Mouse (Mus musculus): ENCODE results near the gene Dusp6.

Gene Dusp6

DNA sequence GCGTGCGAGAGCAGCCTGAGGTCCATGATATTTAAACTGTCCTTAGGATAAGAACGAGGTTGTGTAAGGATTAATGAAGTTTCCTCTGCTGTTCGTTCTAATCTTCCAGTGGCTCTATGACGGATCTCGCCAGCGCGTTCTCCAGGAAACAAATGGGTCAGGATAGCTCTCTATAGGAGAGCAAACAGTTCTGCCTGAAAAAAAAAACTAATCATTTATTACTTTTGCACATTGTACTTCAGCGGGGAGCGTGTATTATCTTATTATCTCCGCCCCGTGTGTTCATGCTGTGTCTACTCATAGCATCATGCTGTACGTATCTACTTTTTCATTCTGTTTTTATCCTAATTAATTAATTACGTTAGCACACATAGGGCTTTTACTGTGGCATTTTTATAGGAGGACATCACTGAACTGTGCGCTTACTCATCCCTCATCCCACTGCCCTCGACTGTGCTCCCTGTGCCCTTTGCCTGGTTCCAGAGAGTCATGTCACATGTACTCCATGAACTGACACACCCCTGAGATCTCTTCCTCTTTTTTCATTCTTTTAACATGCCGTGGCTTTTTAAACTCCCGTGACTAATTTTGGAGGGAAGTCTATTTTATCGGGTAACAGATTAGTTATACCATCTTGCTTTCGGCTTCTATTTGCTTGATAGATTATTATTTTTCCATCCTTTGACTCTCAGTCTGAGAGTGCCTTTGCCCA is 16.1 kb upstream of the Dusp6 start:
- DNase-seq: no peak

DNA sequence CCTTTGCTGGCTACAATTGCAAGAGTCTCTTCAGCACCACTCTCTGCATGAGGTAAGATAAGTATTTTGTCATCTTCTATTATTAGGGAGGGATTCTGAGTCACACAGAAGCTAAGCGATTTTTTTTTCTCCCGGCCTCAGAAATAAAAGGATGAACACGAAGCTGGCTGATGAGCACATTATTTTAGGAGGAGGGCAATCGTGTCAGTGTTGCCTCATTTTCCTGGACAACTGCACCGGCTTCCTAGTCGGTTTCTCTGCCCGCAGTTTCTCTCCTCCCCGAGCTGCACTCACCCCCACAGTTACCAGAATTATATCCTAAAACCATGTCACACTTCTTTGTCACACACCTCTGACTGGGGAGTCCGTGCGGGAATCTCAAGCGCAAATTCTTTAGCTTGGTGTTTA is 12.2 kb upstream of the Dusp6 start:
- no peak for DNase-seq

DNA sequence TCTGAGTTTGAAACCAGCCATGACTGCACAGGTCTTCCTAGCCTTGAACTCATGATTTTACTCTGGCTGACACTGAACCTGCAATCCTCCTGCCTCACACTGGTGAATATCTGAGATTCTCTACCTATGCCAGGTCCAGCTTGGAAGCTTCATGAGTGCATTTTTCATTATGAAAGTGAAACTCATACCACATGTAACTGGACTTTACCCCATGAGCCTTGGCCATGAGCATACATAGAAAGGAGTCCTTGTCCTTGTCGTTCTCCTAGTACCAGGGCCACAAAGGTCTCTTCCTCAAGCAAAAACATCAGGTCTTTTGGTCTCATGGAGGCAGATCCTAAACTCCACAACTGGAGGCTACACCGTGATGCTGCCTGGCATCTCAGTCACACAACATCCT is 9.6 kb upstream of the Dusp6 start:
- no peak for DNase-seq

DNA sequence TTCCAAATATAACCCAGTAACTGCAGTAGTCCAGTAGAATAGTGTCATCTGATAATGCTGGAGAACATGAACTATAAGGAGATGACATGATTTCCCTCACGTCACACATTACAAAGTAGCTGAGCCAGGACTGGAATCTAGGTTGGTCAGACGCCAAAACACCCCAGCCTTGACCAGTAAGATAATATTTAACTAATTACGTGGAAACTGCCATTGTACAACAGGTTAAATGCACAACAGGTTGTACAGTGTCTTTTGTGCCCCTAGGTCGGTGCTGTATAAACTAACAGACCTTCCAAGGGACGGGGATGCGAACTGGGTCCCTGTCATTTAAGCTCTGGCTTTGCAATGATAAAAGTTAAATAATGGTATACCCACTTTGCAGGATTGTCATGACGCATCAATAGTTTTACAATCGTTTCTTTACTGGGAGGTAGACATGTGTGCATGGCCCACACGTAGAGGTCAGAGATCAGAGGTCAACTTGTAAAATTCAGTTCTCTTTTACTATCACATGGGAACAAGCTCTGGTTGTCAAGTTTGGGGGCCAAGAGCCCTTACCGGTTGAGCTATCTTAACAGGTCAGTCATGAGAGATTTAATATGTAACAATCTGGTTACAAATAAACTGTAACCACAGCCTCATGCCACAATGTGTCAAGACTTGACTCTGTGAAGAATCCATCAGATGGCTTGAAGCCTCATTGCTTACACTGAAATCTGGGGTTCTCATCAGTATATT is 7.0 kb upstream of the Dusp6 start:
- DNase-seq: peak; percentile 33 to 62

DNA sequence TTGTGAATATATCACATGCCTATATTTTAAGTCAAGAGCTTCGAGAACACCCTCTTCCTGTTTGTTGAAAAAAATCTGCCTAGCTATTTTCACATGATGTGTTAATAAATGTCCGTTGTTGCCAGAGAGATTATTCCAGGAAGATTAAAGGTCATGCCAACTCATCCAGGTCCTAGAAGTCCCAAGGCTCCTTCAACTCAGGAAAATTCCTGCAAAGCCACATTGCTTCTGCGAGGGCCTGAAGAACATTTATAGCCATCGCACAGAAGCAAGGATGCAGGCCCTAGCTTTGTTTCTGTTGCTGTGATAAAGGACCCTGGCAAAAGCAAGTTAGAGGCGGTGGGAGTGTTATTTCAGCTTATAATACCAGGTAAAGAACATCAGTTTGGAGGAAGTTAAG is 5.5 kb upstream of the Dusp6 start:
- DNase-seq: no peak

DNA sequence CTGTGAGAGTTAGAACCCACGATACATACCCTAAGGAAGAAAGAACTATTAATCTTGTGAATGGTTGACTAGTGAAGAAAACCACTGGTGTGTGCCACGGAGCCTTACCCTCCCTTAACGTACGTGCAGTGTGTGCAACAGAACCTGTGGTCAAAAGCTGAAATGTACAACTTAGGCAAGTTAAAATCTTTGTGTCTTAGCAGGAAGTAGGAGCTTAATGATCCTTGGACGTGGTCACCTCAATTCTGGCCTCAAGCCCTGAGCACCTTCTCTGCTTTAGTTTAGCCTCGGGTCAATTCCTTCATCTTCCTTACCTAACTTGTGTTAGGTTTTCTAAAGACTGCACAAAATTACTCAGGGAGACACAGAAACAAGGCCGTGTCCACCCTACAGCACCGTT is 3.2 kb upstream of the Dusp6 start:
- DNase-seq: peak in 1 of 2 experiments; percentile 35

DNA sequence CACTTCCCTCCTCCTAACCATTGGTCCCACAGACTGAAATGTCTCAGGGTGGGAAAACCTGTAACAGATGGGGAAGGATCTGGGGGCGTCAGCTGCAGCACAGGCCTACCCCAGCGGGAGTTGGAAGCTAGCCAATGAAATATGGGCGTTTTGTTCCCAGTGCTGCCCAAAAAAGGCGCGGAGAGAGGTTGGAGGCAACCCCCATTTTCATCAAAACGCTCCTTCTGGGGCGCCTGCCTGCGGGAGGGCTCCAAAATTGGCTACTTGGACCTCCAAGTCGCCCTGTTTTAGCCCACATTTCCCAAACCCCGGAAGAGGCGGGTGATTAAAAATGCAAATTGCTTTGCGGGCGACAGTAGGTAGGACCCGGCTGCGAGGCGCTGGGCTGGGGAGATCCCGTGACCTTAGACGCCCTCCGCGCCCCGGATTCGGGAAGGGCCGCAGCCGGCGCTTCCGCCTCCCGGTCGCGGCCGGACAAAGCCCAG is 1.8 kb upstream of the Dusp6 start:
- DNase-seq: no peak

DNA sequence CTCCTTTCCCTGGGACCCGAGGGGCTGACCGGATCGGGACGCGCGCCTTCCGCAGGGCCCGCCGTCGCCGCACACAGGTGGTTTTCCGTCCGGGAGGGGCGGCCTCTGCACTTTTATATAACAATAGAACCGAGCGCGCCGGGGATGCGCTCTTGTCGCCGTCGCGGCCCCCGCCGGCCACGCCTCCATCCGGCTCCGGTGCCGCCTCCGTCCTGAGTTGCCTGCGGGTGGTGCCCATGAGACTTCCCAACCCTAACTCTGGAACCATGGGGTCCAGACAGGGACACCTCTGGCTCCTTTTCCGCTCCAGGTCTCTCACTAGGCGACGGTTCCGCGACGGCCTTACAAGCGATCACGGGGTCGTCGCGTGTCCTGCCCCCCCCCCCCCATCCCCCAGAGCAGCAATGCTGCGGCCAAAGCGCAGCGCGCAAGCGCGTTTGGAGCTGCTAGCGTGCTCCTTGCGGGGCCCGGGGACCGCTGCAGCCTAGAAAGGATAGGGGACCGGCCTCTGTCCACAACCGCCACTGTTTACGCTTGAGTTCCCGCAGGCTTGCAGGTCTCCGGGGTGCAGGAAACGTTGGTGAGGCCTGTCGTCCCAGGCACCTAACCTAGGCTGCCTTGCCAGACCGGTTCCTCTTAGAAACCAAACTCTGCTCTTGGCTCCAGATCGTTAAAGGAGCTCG is 1.3 kb upstream of the Dusp6 start:
- peak; percentile 85 to 92 for DNase-seq

DNA sequence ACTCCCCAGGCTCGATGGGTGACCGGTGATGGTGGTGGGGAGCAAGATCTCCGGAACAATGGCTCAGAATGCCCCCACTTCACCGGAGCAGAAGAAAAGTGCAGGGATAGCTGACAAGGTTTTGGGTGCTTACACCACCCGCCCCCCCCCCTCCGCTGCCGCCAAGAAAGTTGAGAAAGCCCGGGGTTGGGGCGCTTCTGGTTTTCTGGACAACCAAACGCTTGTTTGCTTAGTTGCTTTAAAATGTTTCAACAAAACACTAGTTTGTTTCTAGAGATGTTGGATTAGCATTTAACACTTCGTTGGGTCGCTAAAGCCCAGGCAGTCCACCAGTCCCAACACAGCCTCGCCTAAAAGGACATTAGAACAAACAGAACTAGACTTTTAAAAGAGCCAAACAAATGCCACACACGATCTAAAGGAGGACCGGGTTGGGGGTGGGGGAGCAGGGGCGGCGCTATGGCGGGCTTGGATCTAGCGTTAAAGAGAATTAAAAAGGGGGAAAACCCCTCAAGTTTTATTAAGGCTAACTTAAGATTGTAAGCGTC is 638 bp upstream of the Dusp6 start:
- DNase-seq: no peak

DNA sequence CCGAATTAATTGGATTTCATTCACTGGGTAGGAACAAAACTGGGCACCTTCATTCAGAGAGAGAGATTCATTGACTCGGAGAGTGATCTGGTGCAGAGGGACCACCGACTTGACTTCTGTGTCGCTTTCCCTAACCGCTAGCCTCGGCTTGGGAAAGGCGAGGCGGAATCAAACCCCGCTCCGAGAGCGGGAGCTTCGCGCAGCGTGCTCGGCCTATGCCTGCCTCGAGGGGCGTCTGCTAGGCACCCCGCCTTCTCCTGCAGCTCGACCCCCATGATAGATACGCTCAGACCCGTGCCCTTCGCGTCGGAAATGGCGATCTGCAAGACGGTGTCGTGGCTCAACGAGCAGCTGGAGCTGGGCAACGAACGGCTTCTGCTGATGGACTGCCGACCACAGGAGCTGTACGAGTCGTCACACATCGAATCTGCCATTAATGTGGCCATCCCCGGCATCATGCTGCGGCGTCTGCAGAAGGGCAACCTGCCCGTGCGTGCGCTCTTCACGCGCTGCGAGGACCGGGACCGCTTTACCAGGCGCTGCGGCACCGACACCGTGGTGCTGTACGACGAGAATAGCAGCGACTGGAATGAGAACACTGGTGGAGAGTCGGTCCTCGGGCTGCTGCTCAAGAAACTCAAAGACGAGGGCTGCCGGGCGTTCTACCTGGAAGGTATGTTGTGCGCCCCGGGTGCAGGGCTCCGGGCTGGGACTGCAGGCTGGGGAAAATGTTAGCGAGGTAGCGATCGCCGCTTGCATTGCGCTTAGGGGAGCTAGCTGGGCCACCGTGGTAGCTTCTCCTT is 589 bp downstream of the Dusp6 start:
- peak; percentile 52 to 73 for DNase-seq

DNA sequence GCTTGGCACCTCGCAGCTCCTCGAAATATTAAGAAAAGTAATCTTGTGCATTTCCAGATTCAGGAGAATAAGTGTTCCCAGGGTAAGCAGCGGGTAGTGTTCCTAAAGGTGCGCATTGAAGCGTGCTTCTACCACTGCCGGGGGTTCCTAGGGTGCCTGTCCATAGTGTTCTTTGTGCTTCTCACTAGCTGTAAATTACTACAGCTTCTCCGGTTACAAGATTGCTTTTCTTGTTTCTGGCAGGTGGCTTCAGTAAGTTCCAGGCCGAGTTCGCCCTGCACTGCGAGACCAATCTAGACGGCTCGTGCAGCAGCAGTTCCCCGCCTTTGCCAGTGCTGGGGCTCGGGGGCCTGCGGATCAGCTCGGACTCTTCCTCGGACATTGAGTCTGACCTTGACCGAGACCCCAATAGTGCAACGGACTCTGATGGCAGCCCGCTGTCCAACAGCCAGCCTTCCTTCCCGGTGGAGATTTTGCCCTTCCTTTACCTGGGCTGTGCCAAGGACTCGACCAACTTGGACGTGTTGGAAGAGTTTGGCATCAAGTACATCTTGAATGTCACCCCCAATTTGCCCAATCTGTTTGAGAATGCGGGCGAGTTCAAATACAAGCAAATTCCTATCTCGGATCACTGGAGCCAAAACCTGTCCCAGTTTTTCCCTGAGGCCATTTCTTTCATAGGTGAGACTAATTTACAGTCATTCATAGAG is 1.4 kb downstream of the Dusp6 start:
- peak in 1 of 2 experiments; percentile 61 for DNase-seq

DNA sequence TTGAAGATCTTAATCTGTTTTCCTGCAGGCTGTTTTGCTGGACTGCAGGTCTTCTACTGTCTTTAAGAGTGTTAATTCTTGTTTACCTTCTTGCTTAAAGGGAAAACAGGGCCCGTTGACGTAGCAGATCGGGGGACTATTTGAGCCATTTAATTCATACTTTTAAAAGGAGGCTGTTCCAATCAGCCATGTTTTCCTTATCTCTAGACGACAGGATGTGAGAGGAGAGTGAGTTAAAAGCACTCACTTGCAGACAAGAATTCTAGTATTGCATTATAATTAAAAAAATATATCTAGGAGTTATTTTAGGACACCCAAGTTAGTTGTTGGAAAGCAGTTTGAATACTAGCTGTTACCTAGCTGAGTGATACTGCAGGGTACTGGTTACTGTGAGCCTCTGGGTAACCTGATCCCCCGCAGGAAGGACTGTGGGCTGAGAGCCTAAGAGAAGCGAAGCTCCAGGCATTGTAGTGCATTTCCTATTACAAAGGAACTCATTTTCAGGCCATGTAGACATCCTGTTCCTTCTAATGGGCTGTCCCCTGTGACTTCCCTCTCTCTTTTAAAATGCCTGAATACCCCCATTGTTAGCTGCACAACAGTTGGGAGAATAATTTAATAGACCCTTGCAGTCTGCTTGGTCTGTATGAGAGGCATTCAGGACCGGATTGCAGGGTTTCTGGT is 2.1 kb downstream of the Dusp6 start:
- peak in 1 of 2 experiments; percentile 58 for DNase-seq

DNA sequence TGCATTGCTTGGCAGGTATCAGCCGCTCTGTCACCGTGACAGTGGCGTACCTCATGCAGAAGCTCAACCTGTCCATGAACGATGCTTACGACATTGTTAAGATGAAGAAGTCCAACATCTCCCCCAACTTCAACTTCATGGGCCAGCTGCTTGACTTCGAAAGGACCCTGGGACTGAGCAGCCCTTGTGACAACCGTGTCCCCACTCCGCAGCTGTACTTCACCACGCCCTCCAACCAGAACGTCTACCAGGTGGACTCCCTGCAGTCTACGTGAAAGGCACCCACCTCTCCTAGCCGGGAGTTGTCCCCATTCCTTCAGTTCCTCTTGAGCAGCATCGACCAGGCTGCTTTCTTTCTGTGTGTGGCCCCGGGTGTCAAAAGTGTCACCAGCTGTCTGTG is 3.0 kb downstream of the Dusp6 start:
- DNase-seq: peak in 1 of 2 experiments; percentile 26

DNA sequence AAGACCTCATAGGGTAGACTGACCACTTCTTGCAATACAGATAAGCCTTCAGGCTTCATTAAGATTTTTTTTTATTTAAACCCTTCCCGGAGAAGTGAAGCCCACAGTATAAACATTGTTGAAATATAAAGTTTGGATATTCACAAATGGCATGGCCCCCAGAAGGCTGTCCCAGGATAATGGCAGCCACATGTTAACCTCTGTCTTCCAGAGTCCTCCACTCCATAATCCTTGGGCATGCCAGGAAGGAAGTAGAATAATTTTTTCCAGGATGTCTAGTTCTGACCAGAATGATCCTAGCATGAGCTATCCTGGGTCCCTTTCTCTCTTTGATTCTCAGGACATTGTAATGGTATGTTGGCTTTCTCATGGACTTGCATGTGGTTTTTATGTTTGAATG is 4.6 kb downstream of the Dusp6 start:
- no peak for DNase-seq

DNA sequence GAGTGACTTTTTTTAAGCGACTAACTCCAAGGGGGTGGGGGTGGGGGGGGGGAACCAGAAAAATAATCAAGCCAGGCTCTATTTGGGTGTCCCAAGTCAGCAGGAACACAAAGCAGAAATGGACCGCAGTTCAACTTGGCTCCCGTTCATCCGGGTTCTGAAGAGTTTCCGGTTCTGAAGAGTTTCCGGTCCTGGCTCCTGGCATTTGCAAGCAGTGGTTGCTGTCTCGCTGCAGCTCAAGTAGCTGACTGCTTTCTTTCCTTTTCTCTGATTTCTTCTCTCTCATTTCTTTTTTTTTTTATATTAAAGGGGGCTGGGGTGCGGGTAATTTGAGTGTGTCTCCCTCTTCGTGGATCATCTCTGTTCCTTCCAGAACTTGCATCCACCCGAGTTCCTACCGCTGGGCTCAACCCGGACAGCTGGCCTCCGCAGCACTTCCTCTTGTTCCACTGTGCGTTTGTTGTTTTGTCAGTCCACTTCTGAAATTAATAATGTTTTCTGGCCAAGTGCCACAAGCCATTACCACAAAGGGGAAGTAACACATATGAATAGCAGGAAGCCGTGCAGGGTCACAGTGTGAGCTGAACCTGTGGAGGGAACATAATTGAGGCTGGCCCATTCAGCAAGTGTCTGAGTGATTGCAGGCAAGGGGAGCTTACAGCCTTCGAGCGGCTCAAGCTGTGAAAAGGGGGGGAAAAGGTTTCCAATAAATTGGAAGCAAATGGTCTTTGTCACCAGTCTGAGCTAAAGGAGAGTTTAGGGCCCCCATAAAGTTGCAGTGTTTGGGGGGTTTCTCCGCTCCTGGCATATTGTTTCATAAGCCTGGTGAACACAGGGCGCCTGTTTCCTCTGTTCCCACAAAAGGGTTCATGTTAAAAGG is 5.6 kb downstream of the Dusp6 start:
- peak; percentile 68 to 82 for DNase-seq

DNA sequence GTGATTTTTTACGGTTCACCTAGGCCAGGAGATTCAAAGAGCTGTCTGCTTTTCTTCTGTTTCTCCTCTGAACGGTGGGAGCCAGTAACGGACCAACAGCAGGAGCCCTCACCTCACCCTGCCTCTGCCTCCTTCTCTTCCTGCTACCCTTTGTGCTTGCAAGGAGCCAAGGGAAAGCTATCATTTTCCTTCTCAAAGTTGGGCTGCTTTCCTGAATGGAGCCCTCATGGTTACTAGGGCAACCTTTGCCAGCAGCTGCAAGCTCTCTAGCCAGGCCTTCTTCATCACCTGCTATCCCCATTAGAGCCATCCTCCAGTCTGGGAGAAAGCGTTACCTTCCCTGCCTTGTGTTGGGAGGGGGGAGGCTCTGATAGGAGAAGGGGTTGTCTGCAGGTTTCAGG is 6.3 kb downstream of the Dusp6 start:
- DNase-seq: peak; percentile 10 to 29

DNA sequence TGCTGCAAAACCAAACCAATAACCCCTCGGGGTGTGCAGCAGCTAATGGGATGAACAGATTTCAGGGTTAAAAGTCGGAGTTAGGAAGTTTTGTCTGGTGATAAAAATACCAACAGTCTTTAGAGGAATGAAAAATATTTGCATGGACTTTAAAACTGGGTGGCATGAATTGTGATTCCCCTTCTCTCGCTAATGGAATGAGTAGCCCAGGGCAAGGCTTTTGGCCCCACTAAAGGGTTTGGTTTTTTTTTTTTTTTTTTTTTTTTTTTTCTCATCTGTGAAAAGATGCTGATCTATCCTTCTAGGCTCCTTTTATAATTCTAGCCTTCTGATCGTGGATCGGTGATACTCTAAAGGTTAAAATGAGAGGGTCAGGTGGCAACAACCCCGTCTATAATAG is 6.7 kb downstream of the Dusp6 start:
- DNase-seq: no peak

DNA sequence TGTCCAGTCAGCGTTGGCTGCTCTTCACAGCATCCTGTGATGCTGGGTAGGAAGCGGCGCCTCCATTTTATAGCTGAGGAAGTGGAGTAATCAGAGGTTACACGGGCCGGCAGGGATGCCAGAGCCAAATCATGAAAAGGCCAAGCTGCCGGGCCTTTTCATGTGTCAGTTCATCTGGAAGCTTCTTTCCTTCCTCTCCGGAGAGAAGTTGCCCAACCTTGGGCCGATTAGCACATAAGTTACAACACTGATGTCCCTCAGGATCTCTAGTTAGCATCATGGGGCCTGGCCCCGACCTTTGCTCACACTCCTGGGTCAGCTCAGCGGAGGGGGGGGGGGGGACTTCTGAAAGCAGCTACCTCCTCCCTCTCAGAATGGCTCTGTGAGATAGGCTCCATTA is 7.4 kb downstream of the Dusp6 start:
- DNase-seq: peak; percentile 65 to 81

DNA sequence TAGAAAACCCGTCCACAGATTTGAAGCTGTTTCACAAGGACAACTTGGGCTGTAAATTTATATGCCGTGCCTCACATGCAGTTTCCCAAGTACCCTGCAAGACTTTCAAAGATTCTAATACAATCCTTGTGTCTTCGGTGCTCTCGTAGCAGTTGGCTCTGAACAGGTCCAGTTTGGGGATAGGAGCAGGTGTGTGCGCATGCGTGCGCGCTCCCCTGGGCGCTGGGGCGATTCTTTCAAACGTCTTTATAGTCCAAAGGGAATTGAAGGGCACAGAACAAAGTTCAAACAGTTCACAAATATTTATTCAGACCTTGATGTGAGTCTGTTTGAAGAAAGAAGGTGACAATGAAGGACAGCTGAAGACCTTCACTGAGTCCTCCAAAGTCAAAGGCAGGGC is 8.0 kb downstream of the Dusp6 start:
- DNase-seq: peak; percentile 9 to 29

DNA sequence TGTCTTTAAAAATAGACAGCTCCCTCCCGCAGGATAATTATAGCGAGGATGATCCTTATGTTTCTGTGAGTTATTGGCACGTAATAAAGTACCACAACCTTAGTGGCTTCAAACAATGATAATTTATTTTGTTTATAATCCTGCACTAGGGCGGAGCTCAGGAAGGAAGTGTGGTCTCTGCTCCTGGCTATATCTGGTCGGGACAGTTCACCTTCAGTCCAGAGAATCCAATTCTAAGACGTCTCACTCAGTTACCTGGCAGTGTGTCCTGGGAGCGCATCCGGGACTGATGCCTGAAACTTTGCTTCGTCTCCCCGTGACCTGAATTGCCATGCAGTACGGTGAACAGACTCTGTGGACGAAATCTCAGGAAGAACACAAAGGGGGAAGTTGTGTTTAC is 10.0 kb downstream of the Dusp6 start:
- no peak for DNase-seq
